Mouse (Mus musculus) CH12.LX (cell line): ENCODE results near the gene Sf3b4. TPM values are rescaled to one million over a fixed set of nuclear protein-coding genes. Genes with fewer than 3 reads are reported as not detected.
"Not testable (repeated sequence)": the region's sequence is repeated elsewhere in the genome, so short reads cannot be mapped to it uniquely, and the experiment has no call there.

Source experiments
- DNase-seq: peaks from one replicate; pipeline ENCODE4 v3.0.0-alpha.2; 2013; ENCODE audit errors: extremely low read depth
- H3K27ac ChIP-seq: 2 replicates; pipeline ENCODE4 v1.5.1; 2012; ENCODE audit warnings: low read depth, mild to moderate bottlenecking, control low read depth, moderate library complexity; ENCODE audit not compliant: insufficient read depth
- H3K27me3 ChIP-seq: replicated peaks from 2 replicates; pipeline ENCODE3; 2012; ENCODE audit warnings: inconsistent platforms
- H3K36me3 ChIP-seq, 2 experiments: replicated peaks in 1 of 2; 2 replicates each; pipeline versions ENCODE3 to v1.6.1; 2012; ENCODE audit warnings: inconsistent platforms in 1 of 2, low read length in 1 of 2, mild to moderate bottlenecking in 1 of 2, mixed read lengths in 1 of 2, moderate library complexity in 1 of 2; ENCODE audit not compliant: control insufficient read depth in 1 of 2, insufficient read depth in 1 of 2
- H3K4me1 ChIP-seq, 2 experiments: 2 replicates each; pipeline ENCODE4 v1.6.1; 2012; ENCODE audit warnings: inconsistent platforms in 1 of 2, moderate library complexity in 1 of 2; ENCODE audit not compliant: insufficient read depth in 2 of 2, control insufficient read depth in 1 of 2
- H3K4me2 ChIP-seq: 2 replicates; pipeline ENCODE4 v1.6.1; 2012; ENCODE audit warnings: low read depth, mild to moderate bottlenecking, control low read depth; ENCODE audit not compliant: poor library complexity, insufficient read depth, severe bottlenecking
- H3K4me3 ChIP-seq, 3 experiments: fragments of 150-350 bp in 1 of 3; sonication (generic) in 1 of 3; replicated peaks in 1 of 3; 2 replicates each; pipeline versions ENCODE3 to v1.5.1; 2011 to 2012; ENCODE audit warnings: low read depth in 2 of 3, low read length in 2 of 3, mild to moderate bottlenecking in 2 of 3, moderate library complexity in 2 of 3, control low read depth in 1 of 3, improper control_type of control experiment in 1 of 3, inconsistent platforms in 1 of 3, mixed read lengths in 1 of 3; ENCODE audit not compliant: poor library complexity in 1 of 3
- H3K79me2 ChIP-seq: replicated peaks from 2 replicates; pipeline ENCODE4 v1.6.1; 2012; ENCODE audit warnings: mild to moderate bottlenecking, moderate library complexity; ENCODE audit not compliant: control insufficient read depth, poor library complexity, insufficient read depth, severe bottlenecking; ENCODE audit errors: extremely low read depth
- H3K9ac ChIP-seq: 2 replicates; pipeline ENCODE4 v1.6.1; 2012; ENCODE audit warnings: low read depth, mild to moderate bottlenecking, control low read depth, moderate library complexity; ENCODE audit not compliant: insufficient read depth
- H3K9me3 ChIP-seq: replicated peaks from 2 replicates; pipeline ENCODE3; 2012; ENCODE audit warnings: low read length, inconsistent platforms, mixed read lengths
- BHLHE40 ChIP-seq: IDR thresholded peaks from 2 replicates; pipeline ENCODE4 v1.6.1; 2011; ENCODE audit warnings: mild to moderate bottlenecking, low read depth, low read length, improper control_type of control experiment
- CHD1 ChIP-seq: IDR thresholded peaks from 2 replicates; pipeline ENCODE4 v1.6.1; 2012; ENCODE audit warnings: low read depth, low read length, improper control_type of control experiment, inconsistent platforms
- CTCF ChIP-seq, 2 experiments: IDR thresholded peaks in 1 of 2; conservative IDR thresholded peaks in 1 of 2; 2 replicates each; pipeline ENCODE4 v1.5.1; 2011 to 2012; ENCODE audit warnings: low read depth in 2 of 2, low read length in 2 of 2, improper control_type of control experiment in 1 of 2, inconsistent platforms in 1 of 2, mild to moderate bottlenecking in 1 of 2, moderate library complexity in 1 of 2
- E2F4 ChIP-seq: IDR thresholded peaks from 2 replicates; pipeline ENCODE4 v1.6.1; 2011; ENCODE audit warnings: low read depth, low read length, improper control_type of control experiment; ENCODE audit not compliant: insufficient replicate concordance
- EP300 ChIP-seq: IDR thresholded peaks from 2 replicates; pipeline ENCODE4 v1.6.1; 2011; ENCODE audit warnings: low read length, improper control_type of control experiment
- ETS1 ChIP-seq: conservative IDR thresholded peaks from 2 replicates; pipeline ENCODE4 v1.6.1; 2012; ENCODE audit warnings: low read depth, mild to moderate bottlenecking, inconsistent platforms, low read length, improper control_type of control experiment, moderate library complexity
- HCFC1 ChIP-seq: IDR thresholded peaks from 2 replicates; pipeline ENCODE4 v1.6.1; 2012; ENCODE audit warnings: low read depth, mild to moderate bottlenecking, inconsistent platforms, low read length, improper control_type of control experiment
- IRF4 ChIP-seq: IDR thresholded peaks from 2 replicates; pipeline ENCODE4 v1.6.1; 2014; ENCODE audit warnings: low read depth, mild to moderate bottlenecking, inconsistent platforms, low read length, improper control_type of control experiment
- JUN ChIP-seq: IDR thresholded peaks from 2 replicates; pipeline ENCODE4 v1.6.1; 2011; ENCODE audit warnings: low read depth, mild to moderate bottlenecking, low read length, improper control_type of control experiment, moderate library complexity; ENCODE audit not compliant: insufficient read depth
- JUND ChIP-seq: conservative IDR thresholded peaks from 2 replicates; pipeline ENCODE4 v1.6.1; 2011; ENCODE audit warnings: low read depth, low read length, improper control_type of control experiment
- MAX ChIP-seq: IDR thresholded peaks from 2 replicates; pipeline ENCODE4 v1.6.1; 2011; ENCODE audit warnings: low read length, improper control_type of control experiment
- MAZ ChIP-seq: IDR thresholded peaks from 2 replicates; pipeline ENCODE4 v1.6.1; 2012; ENCODE audit warnings: low read depth, mild to moderate bottlenecking, inconsistent platforms, low read length, improper control_type of control experiment, moderate library complexity
- MEF2A ChIP-seq: IDR thresholded peaks from 2 replicates; pipeline ENCODE4 v1.6.1; 2014; ENCODE audit warnings: low read depth, mild to moderate bottlenecking, inconsistent platforms, low read length, improper control_type of control experiment, borderline replicate concordance
- MXI1 ChIP-seq: IDR thresholded peaks from 2 replicates; pipeline ENCODE4 v1.6.1; 2011; ENCODE audit warnings: mild to moderate bottlenecking, low read depth, low read length, improper control_type of control experiment
- MYC ChIP-seq: IDR thresholded peaks from 2 replicates; pipeline ENCODE4 v1.6.1; 2011; ENCODE audit warnings: low read depth, mild to moderate bottlenecking, improper control_type of control experiment, low read length
- NELFE ChIP-seq: IDR thresholded peaks from 2 replicates; pipeline ENCODE4 v1.6.1; 2011; ENCODE audit warnings: low read depth, low read length, improper control_type of control experiment
- PAX5 ChIP-seq: IDR thresholded peaks from 2 replicates; pipeline ENCODE4 v1.6.1; 2012; ENCODE audit warnings: low read length, inconsistent platforms, mixed read lengths
- POLR2A ChIP-seq: IDR thresholded peaks from 2 replicates; pipeline ENCODE4 v1.6.1; 2011; ENCODE audit warnings: low read depth, mild to moderate bottlenecking, improper control_type of control experiment, low read length
- RAD21 ChIP-seq: IDR thresholded peaks from 2 replicates; pipeline ENCODE4 v1.6.1; 2011; ENCODE audit warnings: low read depth, mild to moderate bottlenecking, low read length, improper control_type of control experiment, moderate library complexity
- SIN3A ChIP-seq: IDR thresholded peaks from 2 replicates; pipeline ENCODE4 v1.6.1; 2012; ENCODE audit warnings: low read length, improper control_type of control experiment, inconsistent platforms
- SMC3 ChIP-seq: IDR thresholded peaks from 2 replicates; pipeline ENCODE4 v1.6.1; 2011; ENCODE audit warnings: low read depth, low read length, improper control_type of control experiment
- UBTF ChIP-seq: IDR thresholded peaks from 2 replicates; pipeline ENCODE4 v1.6.1; 2012; ENCODE audit warnings: low read depth, mild to moderate bottlenecking, inconsistent platforms, low read length, improper control_type of control experiment, moderate library complexity
- USF2 ChIP-seq: conservative IDR thresholded peaks from 2 replicates; pipeline ENCODE4 v1.6.1; 2011; ENCODE audit warnings: low read depth, low read length, improper control_type of control experiment
- dilution Hi-C: fragments of 300-500 bp; cut with MboI; formaldehyde crosslinking; loops from 2 replicates; pipeline ENCODE4 v1.14.3; 2020; ENCODE audit warnings: low sequenced_read_pairs; ENCODE audit not compliant: extremely low pct_unique_long_range_greater_than_20kb, extremely low pct_ligation_motif_present
- in situ Hi-C: fragments of 300-500 bp; cut with MboI; formaldehyde crosslinking; loops from 3 replicates; pipeline ENCODE4 v1.14.3; 2019; ENCODE audit warnings: low sequenced_read_pairs, low pct_ligation_motif_present, low pct_unique_long_range_greater_than_20kb, mixed read lengths
- polyA plus RNA-seq: library from polyadenylated mRNA; unstranded; fragments of >175 nt; gene quantifications from 2 replicates; pipeline ENCODE4 v1.2.1, GENCODE M21; 2012; ENCODE audit warnings: low read depth; ENCODE audit not compliant: insufficient read length
- total RNA-seq, 2 experiments: library from RNA; depleted of rRNA; stranded (reverse); fragments of 300-350 nt in 1 of 2; fragments of >200 nt in 1 of 2; gene quantifications; 2 replicates each; pipeline ENCODE4 v1.2.3; 2012 to 2014

The Sf3b4 gene
- total and polyA plus RNA-seq, 3 experiments, result 38.1 to 147 (median 47.9) TPM

- Histone ChIP-seq H3K4me2 (peak overlapping the region; percentile 96), H3K27ac (peak overlapping the region; percentile 94), H3K4me3 (peak overlapping the region; percentile 65 to 99 (median 96))
- no peak for DNase-seq
- no peak for TF ChIP-seq PAX5
- TF ChIP-seq USF2, result no peak
- no peak for TF ChIP-seq E2F4
- TF ChIP-seq ETS1, result no peak
- TF ChIP-seq MAX, result no peak
- TF ChIP-seq RAD21, result no peak
- TF ChIP-seq IRF4, result no peak
- TF ChIP-seq UBTF, result no peak
- TF ChIP-seq CTCF (conservative IDR thresholded peaks at IDR 0.05 in 1 of 2, IDR thresholded peaks at IDR 0.05 in 1 of 2; ENCODE audit: low read depth in 2 of 2, low read length in 2 of 2), result no peak
- TF ChIP-seq HCFC1, result no peak
- TF ChIP-seq EP300, result no peak
- no peak for TF ChIP-seq NELFE
- no peak for TF ChIP-seq JUND
- TF ChIP-seq SMC3, result no peak
- no peak for TF ChIP-seq CHD1
- no peak for TF ChIP-seq JUN
- TF ChIP-seq POLR2A, result no peak
- no peak for TF ChIP-seq MAZ
- no peak for TF ChIP-seq SIN3A
- TF ChIP-seq, all 38 proteins: peak for 0
- peak overlapping the region; percentile 98 for H3K9ac ChIP-seq
- H3K27me3 ChIP-seq, result no peaks in the 10 kb centered on the region
- in situ Hi-C loops, result no loop called here
- H3K9me3 ChIP-seq, result no peaks in the 10 kb centered on the region
- dilution Hi-C loops, result no loop called here
- peaks cover 37% of the 10 kb centered on the region for H3K79me2 ChIP-seq
- peaks cover 8 to 47% of the 10 kb centered on the region in 2 experiments for H3K4me1 ChIP-seq
- peaks cover 33 to 57% of the 10 kb centered on the region in 2 experiments for H3K36me3 ChIP-seq
Measured at GRCm38 (mm10) chr3:96171583-96172196, 442 bp upstream of the Sf3b4 start.

GRCm38 (mm10) chr3:96173185-96173584, 1.1 kb downstream of the Sf3b4 start:
- in situ Hi-C loops, result no loop called here
- H3K9me3 ChIP-seq, result no peaks in the 10 kb centered on the region
- peaks cover 40 to 63% of the 10 kb centered on the region in 2 experiments for H3K36me3 ChIP-seq
- H3K4me3 ChIP-seq, result peak overlapping the region; percentile 65 to 99 (median 96)
- peak overlapping the region; percentile 79; the same call in 1 of the 2 replicates for H3K4me2 ChIP-seq
- no peak overlapping the region for H3K27ac ChIP-seq
- no peak for DNase-seq
- dilution Hi-C loops, result no loop called here
- peaks cover 8 to 47% of the 10 kb centered on the region in 2 experiments for H3K4me1 ChIP-seq
- peak overlapping the region; percentile 94 for H3K9ac ChIP-seq
- H3K27me3 ChIP-seq, result no peaks in the 10 kb centered on the region
- peak; percentile 75 for TF ChIP-seq BHLHE40
- TF ChIP-seq SMC3, result no peak
- peak; percentile 69 for TF ChIP-seq MAX
- TF ChIP-seq PAX5, result no peak
- TF ChIP-seq MEF2A, result no peak
- peak; percentile 44; the same call in 1 of the 2 replicates for TF ChIP-seq MXI1
- TF ChIP-seq MYC, result peak; percentile 55; the same call in 1 of the 2 replicates
- TF ChIP-seq EP300, result no peak
- H3K79me2 ChIP-seq, result peaks cover 37% of the 10 kb centered on the region

GRCm38 (mm10) chr3:96174042-96174441, 1.9 kb downstream of the Sf3b4 start:
- Histone ChIP-seq H3K79me2 (peaks cover 37% of the 10 kb centered on the region), H3K36me3 (peaks cover 43 to 63% of the 10 kb centered on the region in 2 experiments), H3K4me2 (0 out of 2 replicates have a peak overlapping the region, but pooled peaks have one; percentile 52), H3K4me1 (peaks cover 8 to 43% of the 10 kb centered on the region in 2 experiments), H3K4me3 (peak overlapping the region in 1 of 3 experiments; percentile 43)
- H3K27me3 ChIP-seq, H3K9ac ChIP-seq, DNase-seq, H3K27ac ChIP-seq, dilution Hi-C loops, H3K9me3 ChIP-seq, in situ Hi-C loops: not testable (repeated sequence)
